Mouse (Mus musculus): ENCODE measurements around the gene Smarcc2.

GRCm38 (mm10) chr10:128458348-128458718 lies 715 bp upstream of the Smarcc2 start:
- TF ChIP-seq CTCF (IDR thresholded peaks at IDR 0.05; ENCODE audit: borderline replicate concordance, extremely low read depth, insufficient read depth, insufficient read length) (no peak), POLR2A (IDR thresholded peaks at IDR 0.05; ENCODE audit: borderline replicate concordance, extremely low read depth, insufficient read depth, insufficient read length, poor library complexity, severe bottlenecking) (no peak)
